Mouse (Mus musculus) natural killer cell, adult 2 months (primary cell): Measurements from ENCODE around the gene Tox4.

ENCODE experiments used
- DNase-seq, 2 experiments: peaks; one replicate each; pipeline ENCODE4 v3.0.0; 2022; ENCODE audit warnings: low spot score in 2 of 2

Gene Tox4

GRCm38 (mm10) chr14:52313931-52314807 is 35.2 kb downstream of the Tox4 start:
- no peak for DNase-seq

- no peak for DNase-seq
Observed at GRCm38 (mm10) chr14:52314808-52315150, 35.8 kb downstream of the Tox4 start.

GRCm38 (mm10) chr14:52315283-52315780 is 36.4 kb downstream of the Tox4 start:
- DNase-seq, result no peak

- no peak for DNase-seq
Observed at GRCm38 (mm10) chr14:52315792-52316440, 37.0 kb downstream of the Tox4 start.

- DNase-seq, result no peak
Observed at GRCm38 (mm10) chr14:52316441-52317225, 37.7 kb downstream of the Tox4 start.

GRCm38 (mm10) chr14:52319361-52319760 is 40.4 kb downstream of the Tox4 start:
- no peak for DNase-seq

- no peak for DNase-seq
Observed at GRCm38 (mm10) chr14:52325890-52326289, 46.9 kb downstream of the Tox4 start.

- no peak for DNase-seq
Observed at GRCm38 (mm10) chr14:52327375-52327901, 48.5 kb downstream of the Tox4 start.

- DNase-seq, result no peak
Observed at GRCm38 (mm10) chr14:52327910-52328812, 49.2 kb downstream of the Tox4 start, which contains the start of gene Sall2. TSS of gene Sall2 (minus strand) at chr14:52328762.

GRCm38 (mm10) chr14:52331069-52331750 is 52.3 kb downstream of the Tox4 start:
- no peak for DNase-seq

- DNase-seq, result no peak
Observed at GRCm38 (mm10) chr14:52332171-52332570, 53.2 kb downstream of the Tox4 start.

- DNase-seq, result peak; percentile 43 to 60
Observed at GRCm38 (mm10) chr14:52338751-52339511, 60.0 kb downstream of the Tox4 start.

- DNase-seq, result no peak
Observed at GRCm38 (mm10) chr14:52339512-52339852, 60.5 kb downstream of the Tox4 start.
